Mouse (Mus musculus) limb, embryonic 11.5 days (tissue): ENCODE results near the gene Tc2n. TPM values are rescaled to one million over a fixed set of nuclear protein-coding genes. Genes with fewer than 3 reads are reported as not detected.
A peak's percentile ranks its signal among the peaks of the same experiment; 100 is the strongest.

Experiments used
- ATAC-seq: fragments of 200-750 bp; cut with Nextera tagmentation; 2 replicates; pipeline ENCODE4 v1.8.0; 2017; ENCODE audit warnings: low read depth; ENCODE audit not compliant: insufficient number of reproducible peaks, low FRiP score, low TSS enrichment
- DNase-seq: peaks from one replicate; pipeline ENCODE4 v3.0.0-alpha.2; 2015; ENCODE audit warnings: low spot score
- H3K27ac ChIP-seq: fragments of 300-500 bp; sonication (generic); replicated peaks from 2 replicates; pipeline ENCODE4 v1.5.1; 2014; ENCODE audit warnings: low read depth, mild to moderate bottlenecking, low read length
- H3K27me3 ChIP-seq: fragments of 300-500 bp; sonication (generic); 2 replicates; pipeline ENCODE4 v1.6.1; 2014; ENCODE audit warnings: mild to moderate bottlenecking, low read length, mixed read lengths; ENCODE audit not compliant: control insufficient read depth, insufficient read depth
- H3K36me3 ChIP-seq: fragments of 300-500 bp; sonication (generic); 2 replicates; pipeline ENCODE4 v1.6.1; 2014; ENCODE audit warnings: mild to moderate bottlenecking, low read length, moderate library complexity, mixed read lengths; ENCODE audit not compliant: control insufficient read depth, insufficient read depth
- H3K4me1 ChIP-seq: fragments of 300-500 bp; sonication (generic); 2 replicates; pipeline ENCODE4 v1.6.1; 2014; ENCODE audit warnings: low read length, mixed read lengths; ENCODE audit not compliant: control insufficient read depth, insufficient read depth
- H3K4me2 ChIP-seq: fragments of 300-500 bp; sonication (generic); 2 replicates; pipeline ENCODE4 v1.6.1; 2014; ENCODE audit warnings: low read depth, mild to moderate bottlenecking, moderate library complexity; ENCODE audit not compliant: severe bottlenecking
- H3K4me3 ChIP-seq: fragments of 300-500 bp; sonication (generic); 2 replicates; pipeline ENCODE4 v1.5.1; 2014; ENCODE audit warnings: low read depth, low read length
- H3K9ac ChIP-seq: fragments of 300-500 bp; sonication (generic); 2 replicates; pipeline ENCODE4 v1.6.1; 2014; ENCODE audit warnings: mild to moderate bottlenecking, low read length
- H3K9me3 ChIP-seq: fragments of 300-500 bp; sonication (generic); 2 replicates; pipeline ENCODE4 v1.6.1; 2016; ENCODE audit warnings: low read length; ENCODE audit not compliant: control insufficient read depth
- WGBS: fragments of 180-500 bp; shearing (Covaris S2); extraction: QIAGEN DNeasy Blood & Tissue Kit; methylation state at CpG from one replicate; pipeline ENCODE4 v1.1.7; 2014; 5-methylcytosine and 5-hydroxymethylcytosine counted together
- polyA plus RNA-seq: library from polyadenylated mRNA; unstranded; fragments of >200 nt; fragmentation: Nextera tagmentation; extraction: Ambion mirVana; gene quantifications from 2 replicates; pipeline ENCODE4 v1.2.1, GENCODE M21; 2014

Tc2n gene
- polyA plus RNA-seq, 1 experiment from 2014 or later: 0.13 TPM

DNA sequence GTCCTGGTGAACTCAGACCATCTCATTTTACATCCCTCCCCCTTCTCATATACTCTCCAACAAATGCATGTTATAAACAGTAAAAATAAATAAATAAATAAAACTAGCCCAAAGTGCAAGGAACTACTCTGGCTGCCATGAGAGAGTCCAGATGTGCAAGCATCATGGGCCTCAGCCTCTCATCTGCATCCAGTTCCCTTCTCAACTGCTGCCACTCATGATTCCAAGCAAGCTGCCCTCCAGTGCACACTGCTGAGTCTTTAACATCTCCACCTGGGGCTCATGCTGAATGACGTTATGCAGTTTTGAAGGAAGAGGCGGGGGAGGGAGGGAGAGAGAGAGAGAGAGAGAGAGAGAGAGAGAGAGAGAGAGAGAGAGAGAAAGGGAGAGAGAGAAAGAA is 24.1 kb upstream of the Tc2n start:
- Histone ChIP-seq H3K9ac (no peak overlapping the region), H3K27me3 (no peaks in the 10 kb centered on the region), H3K9me3 (no peaks in the 10 kb centered on the region), H3K27ac (no peak overlapping the region), H3K4me3 (no peak overlapping the region), H3K4me2 (no peak overlapping the region), H3K36me3 (no peaks in the 10 kb centered on the region), H3K4me1 (no peaks in the 10 kb centered on the region)
- WGBS: 47% methylated on average over 2 of the region's 2 CpGs
- DNase-seq (no peak), ATAC-seq (peak; percentile 67; the same call in 1 of the 2 replicates)

DNA sequence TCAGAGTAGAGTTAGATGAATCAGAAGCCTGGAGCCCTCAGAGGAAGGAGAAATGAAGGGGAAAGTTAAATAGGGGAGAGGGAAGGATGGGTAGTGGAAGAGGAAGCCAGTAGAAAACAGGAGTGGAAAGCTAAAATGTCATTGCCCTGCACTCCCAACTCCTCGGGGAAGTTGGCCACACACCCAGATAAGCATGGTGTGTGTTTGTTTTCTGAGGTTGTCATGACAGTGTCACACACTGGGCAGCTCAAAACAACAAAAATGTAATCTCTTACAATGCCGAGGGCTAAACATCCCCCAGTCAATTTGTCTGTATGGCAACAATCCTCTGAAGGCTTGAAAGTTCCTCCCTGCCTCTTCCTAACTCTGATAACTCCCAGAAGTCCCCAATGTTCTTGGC is 22.2 kb upstream of the Tc2n start:
- no peak for ATAC-seq
- WGBS: 85% methylated on average over 2 of the region's 2 CpGs
- no peak overlapping the region for H3K27ac ChIP-seq
- H3K27me3 ChIP-seq: no peaks in the 10 kb centered on the region
- H3K4me3 ChIP-seq: no peak overlapping the region
- H3K4me1 ChIP-seq: no peaks in the 10 kb centered on the region
- no peak overlapping the region for H3K9ac ChIP-seq
- H3K36me3 ChIP-seq: no peaks in the 10 kb centered on the region
- peak; percentile 7 for DNase-seq
- H3K9me3 ChIP-seq: no peaks in the 10 kb centered on the region
- H3K4me2 ChIP-seq: no peak overlapping the region

DNA sequence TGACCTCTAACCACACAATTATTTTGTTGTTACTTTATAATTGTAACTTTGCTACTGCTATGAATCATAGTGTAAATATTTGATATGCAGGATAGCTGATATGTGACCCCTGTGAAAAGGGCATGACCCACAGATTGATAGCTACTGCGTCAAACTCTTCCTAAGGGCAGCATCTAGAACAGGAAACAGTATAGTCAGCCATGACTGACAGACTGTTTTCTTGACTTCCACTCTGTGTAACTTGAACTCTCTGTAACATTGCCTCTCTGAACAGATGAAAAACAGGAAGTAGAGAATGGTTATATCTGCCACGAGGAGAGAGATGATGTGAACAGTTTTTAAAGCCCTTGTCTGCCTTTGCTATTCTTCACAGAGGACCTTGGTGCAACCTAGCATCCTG is 21.7 kb upstream of the Tc2n start:
- Histone ChIP-seq H3K9me3 (no peaks in the 10 kb centered on the region), H3K4me3 (no peak overlapping the region), H3K9ac (no peak overlapping the region), H3K27me3 (no peaks in the 10 kb centered on the region), H3K36me3 (no peaks in the 10 kb centered on the region), H3K27ac (no peak overlapping the region), H3K4me1 (no peaks in the 10 kb centered on the region), H3K4me2 (no peak overlapping the region)
- WGBS: 54% methylated on average over 2 of the region's 2 CpGs
- ATAC-seq (no peak), DNase-seq (peak; percentile 3)

DNA sequence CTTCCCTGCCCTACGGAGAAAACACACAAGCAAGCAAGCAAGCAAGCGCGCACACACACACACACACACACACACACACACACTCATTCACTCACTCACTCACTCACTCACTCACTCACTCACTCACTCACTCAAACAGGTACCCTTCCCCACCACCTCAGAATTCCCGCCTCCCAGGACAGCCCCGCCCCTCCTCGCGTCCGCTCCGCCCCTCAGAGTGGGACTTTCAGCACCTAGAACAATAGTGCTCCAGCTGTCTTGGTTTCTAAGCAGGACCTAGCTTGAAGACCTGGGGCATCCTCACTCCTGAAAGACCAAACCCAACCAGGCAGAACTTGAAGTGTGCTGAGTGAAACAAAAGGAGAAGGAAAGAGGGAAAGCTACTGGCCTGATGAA is 430 bp upstream of the Tc2n start:
- peak; percentile 86 for ATAC-seq
- WGBS: 1% methylated on average over 9 of the region's 9 CpGs
- Histone ChIP-seq H3K27me3 (peaks cover 6% of the 10 kb centered on the region; the same call in 1 of the 2 replicates), H3K9ac (0 out of 2 replicates have a peak overlapping the region, but pooled peaks have one; percentile 22), H3K4me1 (no peaks in the 10 kb centered on the region), H3K4me3 (peak overlapping the region; percentile 62), H3K9me3 (no peaks in the 10 kb centered on the region), H3K36me3 (no peaks in the 10 kb centered on the region), H3K27ac (no peak overlapping the region), H3K4me2 (peak overlapping the region; percentile 96)
- peak; percentile 66 for DNase-seq

DNA sequence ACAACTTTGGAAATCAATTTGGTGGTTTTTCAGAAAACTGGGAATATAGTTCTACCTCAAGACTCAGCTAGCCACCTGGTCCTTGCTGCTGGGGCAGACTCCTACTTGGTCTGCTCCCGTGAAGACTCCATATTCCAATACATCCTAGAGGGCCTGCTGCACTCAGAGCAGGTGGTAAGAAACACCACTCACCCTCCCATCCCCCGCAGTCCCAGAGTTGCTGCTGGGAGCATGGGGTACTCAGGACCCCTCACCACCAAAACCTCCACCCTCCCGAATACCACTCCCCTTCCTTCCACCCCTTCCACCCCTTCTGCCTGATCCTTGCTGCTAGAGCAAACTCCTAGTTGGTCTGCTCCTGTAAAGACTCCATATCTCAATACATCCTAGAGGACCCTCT is 19.1 kb downstream of the Tc2n start:
- no peaks in the 10 kb centered on the region for H3K27me3 ChIP-seq
- 92% methylated on average over 3 of the region's 3 CpGs for WGBS
- no peaks in the 10 kb centered on the region for H3K9me3 ChIP-seq
- no peaks in the 10 kb centered on the region for H3K4me1 ChIP-seq
- H3K4me2 ChIP-seq: no peak overlapping the region
- H3K36me3 ChIP-seq: no peaks in the 10 kb centered on the region
- DNase-seq (no peak), ATAC-seq (no peak)
- no peak overlapping the region for H3K4me3 ChIP-seq
- no peak overlapping the region for H3K27ac ChIP-seq
- H3K9ac ChIP-seq: no peak overlapping the region

DNA sequence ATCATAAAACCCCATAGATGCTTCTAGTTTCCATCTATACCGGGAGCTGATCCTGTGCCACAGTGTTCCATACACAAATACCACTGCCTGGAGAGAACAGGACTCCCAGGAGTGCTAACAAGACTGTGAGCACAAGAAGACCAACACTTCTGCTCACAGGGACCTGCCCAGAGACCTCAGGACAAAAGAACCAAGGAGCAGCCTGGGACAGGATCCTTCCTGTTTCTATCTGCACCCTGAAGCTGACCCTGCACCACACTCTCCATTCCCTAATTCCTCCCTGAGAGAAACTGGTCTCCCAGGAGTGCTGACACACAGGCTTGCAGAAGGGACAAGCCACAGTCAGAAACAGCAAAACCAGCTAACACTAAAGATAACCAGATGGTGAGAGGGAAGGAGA is 21.8 kb downstream of the Tc2n start:
- H3K9ac ChIP-seq: no peak overlapping the region
- 82% methylated on average over 1 of the region's 1 CpGs for WGBS
- no peaks in the 10 kb centered on the region for H3K4me1 ChIP-seq
- H3K27ac ChIP-seq: no peak overlapping the region
- DNase-seq: no peak
- no peaks in the 10 kb centered on the region for H3K36me3 ChIP-seq
- no peak overlapping the region for H3K4me3 ChIP-seq
- H3K4me2 ChIP-seq: no peak overlapping the region
- no peaks in the 10 kb centered on the region for H3K27me3 ChIP-seq
- H3K9me3 ChIP-seq: no peaks in the 10 kb centered on the region
- ATAC-seq: no peak

DNA sequence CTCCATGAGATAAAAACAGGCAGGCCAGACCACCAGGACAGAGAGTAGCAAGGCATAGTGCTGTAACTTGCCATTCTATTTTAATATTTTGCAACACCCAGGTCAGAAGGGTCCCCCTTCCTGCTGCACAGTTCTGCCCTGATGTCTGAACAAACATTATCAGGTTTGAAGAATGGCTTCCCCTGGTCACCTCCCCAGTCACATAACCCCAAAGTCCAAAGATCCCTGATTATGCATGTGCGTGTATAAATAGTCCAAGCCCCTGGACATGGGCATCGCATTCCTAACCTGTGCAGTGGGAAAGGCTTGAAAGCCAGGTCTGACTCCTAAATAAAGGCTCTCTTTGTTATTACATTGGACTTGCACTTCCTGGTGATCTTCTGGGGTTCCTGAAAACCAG is 37.8 kb downstream of the Tc2n start:
- Histone ChIP-seq H3K4me1 (no peaks in the 10 kb centered on the region), H3K27ac (no peak overlapping the region), H3K36me3 (no peaks in the 10 kb centered on the region), H3K9ac (no peak overlapping the region), H3K27me3 (no peaks in the 10 kb centered on the region), H3K4me2 (no peak overlapping the region), H3K4me3 (no peak overlapping the region), H3K9me3 (no peaks in the 10 kb centered on the region)
- DNase-seq: no peak
- ATAC-seq: no peak
- 89% methylated on average over 2 of the region's 2 CpGs for WGBS

DNA sequence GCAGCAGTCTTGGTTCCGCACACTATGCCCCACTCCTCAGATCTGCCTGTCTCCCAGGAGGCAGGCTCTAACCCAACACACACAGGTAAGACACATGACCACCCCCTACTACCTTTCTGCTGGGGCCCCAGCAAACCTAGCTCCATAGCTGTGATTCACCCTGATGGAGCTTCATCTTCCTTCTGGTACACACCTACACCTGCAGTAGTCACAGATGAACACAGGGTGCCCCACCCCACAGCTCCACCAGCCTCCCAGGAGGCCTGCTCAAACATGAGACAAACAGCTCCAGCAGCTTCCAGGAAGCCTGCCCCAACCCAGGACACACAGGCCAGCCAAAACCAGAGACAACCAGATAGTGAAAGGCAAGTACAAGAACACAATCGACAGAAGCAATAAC is 50.8 kb downstream of the Tc2n start:
- no peaks in the 10 kb centered on the region for H3K9me3 ChIP-seq
- 92% methylated on average over 2 of the region's 2 CpGs for WGBS
- no peak overlapping the region for H3K4me2 ChIP-seq
- no peak overlapping the region for H3K9ac ChIP-seq
- H3K4me1 ChIP-seq: no peaks in the 10 kb centered on the region
- no peak overlapping the region for H3K27ac ChIP-seq
- no peaks in the 10 kb centered on the region for H3K27me3 ChIP-seq
- ATAC-seq: no peak
- DNase-seq: no peak
- H3K36me3 ChIP-seq: no peaks in the 10 kb centered on the region
- no peak overlapping the region for H3K4me3 ChIP-seq

DNA sequence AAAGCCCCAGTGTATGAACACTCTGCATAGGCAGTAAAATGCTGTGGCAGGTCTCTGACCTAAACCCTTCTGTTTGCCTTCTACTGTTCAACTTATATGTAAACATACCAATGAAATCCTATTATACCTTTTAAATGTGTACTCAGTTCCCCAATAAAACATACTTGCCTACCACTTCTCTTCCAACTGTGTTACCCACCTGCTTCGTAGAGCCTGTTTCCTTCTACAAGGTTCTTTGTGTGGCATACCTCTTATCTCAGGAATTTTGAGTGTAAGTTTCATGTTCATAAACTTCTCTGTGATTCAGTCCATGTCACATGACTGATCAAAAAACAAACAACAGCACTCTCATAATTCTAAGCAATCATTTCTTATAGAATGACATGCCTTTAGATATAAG is 85.2 kb downstream of the Tc2n start:
- Histone ChIP-seq H3K4me2 (no peak overlapping the region), H3K9ac (no peak overlapping the region), H3K36me3 (no peaks in the 10 kb centered on the region), H3K4me3 (no peak overlapping the region), H3K27me3 (no peaks in the 10 kb centered on the region), H3K4me1 (no peaks in the 10 kb centered on the region), H3K9me3 (no peaks in the 10 kb centered on the region), H3K27ac (no peak overlapping the region)
- ATAC-seq: no peak
- DNase-seq: no peak
- WGBS: 89% methylated on average over 1 of the region's 1 CpGs
